Comparison of ENCODE assay signal across 9 mouse cellular contexts in genomic region chrX:140491884-140492571, GRCm38 (mm10). TPM values are rescaled to one million over a fixed set of nuclear protein-coding genes. Genes with fewer than 3 reads are reported as not detected.
DNase-seq lines count a peak whose midpoint lies in the region; ATAC-seq and TF ChIP-seq lines count a peak whose summit lies in the region.
"Had no signal": no experiment of that assay in that cellular context is flagged by ENCODE, and none has a peak within 500 bp of the region (broad histone marks: within the 10 kb centered on the region; RNA-seq: fewer than 3 reads in every experiment).

No protein-coding gene starts in this region.

- no peaks in the 10 kb centered on the region for H3K9me3 ChIP-seq in hindbrain, embryonic 14.5 days (ENCODE audit: control insufficient read depth, low read length)
- no peaks in the 10 kb centered on the region for H3K9me3 ChIP-seq in hindbrain, embryonic 12.5 days (replicated peaks)
- H3K9me3 ChIP-seq in neural tube, embryonic 15.5 days (replicated peaks): no peaks in the 10 kb centered on the region
- H3K9me3 ChIP-seq: liver, embryonic 13.5 days had no signal

- peaks cover 29% of the 10 kb centered on the region for H3K27me3 ChIP-seq in hindbrain, embryonic 14.5 days (ENCODE audit: control insufficient read depth, insufficient read depth, low read length)
- H3K27me3 ChIP-seq in hindbrain, embryonic 12.5 days: peaks cover 34% of the 10 kb centered on the region
- H3K27me3 ChIP-seq in neural tube, embryonic 15.5 days (replicated peaks): peaks cover 21% of the 10 kb centered on the region
- H3K27me3 ChIP-seq: liver, embryonic 13.5 days had no signal

- H3K4me1 ChIP-seq in hindbrain, embryonic 14.5 days (replicated peaks; ENCODE audit: control insufficient read depth, insufficient read depth, low read length): no peaks in the 10 kb centered on the region
- no peaks in the 10 kb centered on the region for H3K4me1 ChIP-seq in hindbrain, embryonic 12.5 days
- H3K4me1 ChIP-seq in neural tube, embryonic 15.5 days: no peaks in the 10 kb centered on the region

- H3K9ac ChIP-seq in hindbrain, embryonic 14.5 days: no peak overlapping the region
- no peak overlapping the region for H3K9ac ChIP-seq in hindbrain, embryonic 12.5 days
- no peak overlapping the region for H3K9ac ChIP-seq in neural tube, embryonic 15.5 days (replicated peaks)
- H3K9ac ChIP-seq: liver, embryonic 13.5 days had no signal

- peak; percentile 58 for DNase-seq in hindbrain, embryonic 14.5 days (ENCODE audit: low spot score)
- peak; percentile 76 for DNase-seq in CD4-positive, CD25-positive, alpha-beta regulatory T cell, adult 2 months (ENCODE audit: low read depth, low spot score)
- DNase-seq in R1 (ENCODE audit: low read depth, low spot score): peak; percentile 40
- DNase-seq in embryo, embryonic 11 days: peak; percentile 50
- DNase-seq in left cerebral cortex, adult 2 months (ENCODE audit: extremely low spot score in 1 of 2, low spot score in 2 of 2): peak in 1 of 2 experiments; percentile 27
- DNase-seq in right cerebral cortex, postnatal 10 days (ENCODE audit: low spot score in 2 of 2): peak; percentile 37 to 39
- DNase-seq: liver, embryonic 13.5 days had no signal

- ATAC-seq in hindbrain, embryonic 14.5 days (ENCODE audit: low FRiP score): no peak
- no peak for ATAC-seq in hindbrain, embryonic 12.5 days (ENCODE audit: low FRiP score)
- ATAC-seq in neural tube, embryonic 15.5 days (ENCODE audit: low FRiP score): no peak

- H3K36me3 ChIP-seq in hindbrain, embryonic 14.5 days (replicated peaks; ENCODE audit: control insufficient read depth, insufficient read depth): no peaks in the 10 kb centered on the region
- H3K36me3 ChIP-seq in hindbrain, embryonic 12.5 days: no peaks in the 10 kb centered on the region
- H3K36me3 ChIP-seq in neural tube, embryonic 15.5 days: no peaks in the 10 kb centered on the region
- H3K36me3 ChIP-seq: liver, embryonic 13.5 days had no signal

- intact Hi-C loops in left cerebral cortex, adult 2 months (cut with DNase I): loop anchor here (1.0 to 10.0 kb wide), 5 partner anchors 53 to 440 kb away; partner anchors contain the start of gene Tsc22d3

- no peak overlapping the region for H3K4me2 ChIP-seq in hindbrain, embryonic 14.5 days (replicated peaks)
- no peak overlapping the region for H3K4me2 ChIP-seq in hindbrain, embryonic 12.5 days (replicated peaks)
- H3K4me2 ChIP-seq in neural tube, embryonic 15.5 days: no peak overlapping the region
- H3K4me2 ChIP-seq: liver, embryonic 13.5 days had no signal

- peak; percentile 66 for TF ChIP-seq CTCF in left cerebral cortex, adult 2 months (IDR thresholded peaks at IDR 0.05)

- 60% methylated on average over 10 of the region's 10 CpGs for WGBS in hindbrain, embryonic 14.5 days
- WGBS in hindbrain, embryonic 12.5 days: 59% methylated on average over 10 of the region's 10 CpGs
- WGBS in neural tube, embryonic 15.5 days: 59% methylated on average over 10 of the region's 10 CpGs

- no peak overlapping the region for H3K27ac ChIP-seq in hindbrain, embryonic 14.5 days
- no peak overlapping the region for H3K27ac ChIP-seq in hindbrain, embryonic 12.5 days
- no peak overlapping the region for H3K27ac ChIP-seq in left cerebral cortex, adult 2 months
- H3K27ac ChIP-seq in neural tube, embryonic 15.5 days (replicated peaks): no peak overlapping the region
- H3K27ac ChIP-seq: liver, embryonic 13.5 days had no signal

- no peak overlapping the region for H3K4me3 ChIP-seq in hindbrain, embryonic 14.5 days (replicated peaks; ENCODE audit: low read length)
- H3K4me3 ChIP-seq in hindbrain, embryonic 12.5 days: no peak overlapping the region
- H3K4me3 ChIP-seq in left cerebral cortex, adult 2 months: no peak overlapping the region
- H3K4me3 ChIP-seq in neural tube, embryonic 15.5 days (replicated peaks): no peak overlapping the region
- H3K4me3 ChIP-seq: liver, embryonic 13.5 days had no signal

RNA-seq across cellular contexts. Expression of gene Prps1, which starts 35.6 kb away (rescaled TPM):
- polyA plus RNA-seq in hindbrain, embryonic 14.5 days (2014; fragmentation: Nextera tagmentation; extraction: Ambion mirVana): 89.4 and 98.9 TPM in 2 replicates
- polyA plus RNA-seq in hindbrain, embryonic 12.5 days (2016; fragmentation: Nextera tagmentation; extraction: Ambion mirVana): 56.1 and 56.9 TPM in 2 replicates
- total RNA-seq in left cerebral cortex, adult 2 months (2021): 10 to 100 TPM; 62.8 to 76.9 TPM
- 87.2 and 88.0 TPM in 2 replicates for polyA plus RNA-seq in neural tube, embryonic 15.5 days (2015; fragmentation: Nextera tagmentation; extraction: Ambion mirVana)
